Mouse (Mus musculus): ENCODE results near the gene Tkt. TPM values are rescaled to one million over a fixed set of nuclear protein-coding genes. Genes with fewer than 3 reads are reported as not detected.
A peak's percentile ranks its signal among the peaks of the same experiment; 100 is the strongest.
"Not testable (repeated sequence)": the region's sequence is repeated elsewhere in the genome, so short reads cannot be mapped to it uniquely, and the experiment has no call there.

The Tkt gene
- polyA plus RNA-seq, 1 experiment from 2014 or later: 213 TPM

DNA sequence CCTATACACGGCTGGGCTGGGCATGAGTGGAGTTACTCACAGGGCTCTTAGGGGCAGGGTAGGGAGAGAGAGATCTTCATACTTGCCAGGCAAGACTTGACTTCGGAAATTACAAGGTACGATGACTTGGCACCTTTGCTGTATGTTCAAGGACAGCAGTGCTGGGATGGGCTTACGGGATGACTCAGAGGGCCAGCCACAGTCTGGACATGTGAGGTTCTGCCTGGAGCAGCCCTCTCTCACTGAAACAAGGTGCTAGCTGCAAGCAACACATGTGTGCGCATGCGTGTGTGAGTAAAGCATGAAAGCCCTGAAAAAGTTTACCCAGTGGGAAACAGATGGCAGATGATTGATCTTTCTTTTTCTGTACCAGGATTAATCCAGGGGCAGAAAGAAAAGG, 16.3 kb upstream of the Tkt start:
- Histone ChIP-seq H3K4me2 (no peak overlapping the region), H3K36me3 (peaks cover 11% of the 10 kb centered on the region), H3K9ac (no peak overlapping the region), H3K27me3 (no peaks in the 10 kb centered on the region), H3K4me1 (replicated peaks) (no peaks in the 10 kb centered on the region; the same call in 1 of the 2 replicates), H3K9me3 (no peaks in the 10 kb centered on the region), H3K4me3 (no peak overlapping the region), H3K27ac (replicated peaks) (no peak overlapping the region)
- WGBS: 94% methylated on average over 6 of the region's 6 CpGs
- no peak for ATAC-seq (ENCODE audit: low read depth)

DNA sequence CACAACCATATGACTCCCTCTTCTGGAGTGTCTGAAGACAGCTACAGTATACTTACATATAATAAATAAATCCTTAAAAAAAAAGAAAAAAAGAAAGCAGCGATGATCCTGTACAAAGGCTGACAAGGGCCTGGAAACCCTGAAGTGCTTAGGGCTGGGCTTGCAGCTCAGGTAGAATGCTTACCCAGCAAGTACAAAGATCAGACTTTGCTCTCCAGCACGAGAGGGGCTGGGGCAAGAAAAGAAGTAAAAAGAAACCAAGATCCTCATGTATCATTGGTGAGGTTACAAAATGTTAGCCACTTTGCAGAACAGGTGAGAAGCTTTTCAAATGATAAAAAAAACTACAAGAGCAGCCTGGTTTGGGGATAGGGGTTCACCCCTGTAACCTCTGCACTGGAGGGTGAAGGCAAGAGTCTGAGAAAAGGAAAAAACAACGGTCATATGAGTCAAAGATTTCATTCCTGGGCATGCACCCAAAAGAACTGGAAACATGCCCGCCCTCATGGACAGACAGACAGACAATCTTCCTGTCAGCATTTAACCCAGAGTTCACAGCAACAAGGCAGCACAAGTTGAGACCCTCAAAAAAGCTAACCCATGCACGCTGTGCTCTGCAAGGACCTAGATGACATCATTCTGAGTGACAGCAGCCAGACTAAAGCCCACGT, 14.2 kb upstream of the Tkt start:
- ATAC-seq (ENCODE audit: low read depth): no peak
- no peaks in the 10 kb centered on the region for H3K4me1 ChIP-seq (replicated peaks)
- no peaks in the 10 kb centered on the region for H3K9me3 ChIP-seq
- H3K27ac ChIP-seq (replicated peaks): no peak overlapping the region
- H3K36me3 ChIP-seq: 0 out of 2 replicates have a peak, but pooled peaks cover 3% of the 10 kb centered on the region
- 86% methylated on average over 6 of the region's 6 CpGs for WGBS
- no peak overlapping the region for H3K9ac ChIP-seq
- H3K4me2 ChIP-seq: no peak overlapping the region
- no peaks in the 10 kb centered on the region for H3K27me3 ChIP-seq
- no peak overlapping the region for H3K4me3 ChIP-seq

DNA sequence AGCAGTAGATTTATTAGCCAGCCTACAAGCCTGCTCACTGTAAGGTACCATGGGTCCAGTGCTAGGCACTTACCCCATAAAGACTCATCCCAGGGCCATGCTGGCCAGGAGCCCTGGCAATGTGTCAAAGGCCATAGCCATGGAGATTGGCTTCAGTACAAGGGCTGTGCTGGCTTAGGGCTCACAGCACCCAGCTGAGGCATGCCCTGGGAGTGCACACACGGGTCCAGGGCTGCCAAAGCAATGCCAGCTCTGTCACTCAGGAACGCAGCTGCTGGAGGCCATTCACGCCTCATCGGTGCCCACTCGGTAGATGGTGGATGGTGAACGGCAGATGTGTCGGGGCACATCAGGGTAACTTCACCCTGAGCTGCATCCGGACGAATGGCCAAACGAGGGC, 6.6 kb upstream of the Tkt start:
- Histone ChIP-seq H3K4me3 (no peak overlapping the region), H3K9me3 (no peaks in the 10 kb centered on the region), H3K36me3 (no peaks in the 10 kb centered on the region), H3K27ac (replicated peaks) (peak overlapping the region; percentile 23; the same call in 1 of the 2 replicates), H3K27me3 (no peaks in the 10 kb centered on the region), H3K9ac (no peak overlapping the region), H3K4me1 (replicated peaks) (peaks cover 5% of the 10 kb centered on the region; the same call in 1 of the 2 replicates), H3K4me2 (no peak overlapping the region)
- 58% methylated on average over 10 of the region's 10 CpGs for WGBS
- peak; percentile 72; the same call in 1 of the 2 replicates for ATAC-seq (ENCODE audit: low read depth)

DNA sequence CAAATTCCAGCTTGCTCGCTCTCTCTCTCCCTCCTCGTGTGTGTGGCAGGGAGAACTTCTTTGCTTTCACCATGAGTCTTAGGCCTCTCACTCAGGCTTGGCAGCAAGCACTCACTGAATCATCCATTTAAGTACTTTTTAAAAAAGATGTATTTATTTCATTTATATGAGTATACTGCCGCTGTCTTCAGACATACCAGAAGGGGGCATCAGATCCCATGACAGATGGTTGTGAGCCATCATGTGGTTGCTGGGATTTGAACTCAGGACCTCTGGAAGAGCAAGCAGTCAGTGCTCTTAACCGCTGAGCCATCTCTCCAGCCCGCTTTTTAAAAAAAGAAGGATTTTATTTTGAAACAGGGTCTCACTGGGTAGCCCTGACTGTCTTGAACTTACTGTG, 4.8 kb upstream of the Tkt start:
- not testable (repeated sequence) for H3K27me3 ChIP-seq; H3K9ac ChIP-seq; H3K9me3 ChIP-seq; ATAC-seq (ENCODE audit: low read depth); H3K27ac ChIP-seq (replicated peaks); H3K4me2 ChIP-seq; H3K4me3 ChIP-seq; H3K36me3 ChIP-seq
- 92% methylated on average over 5 of the region's 5 CpGs for WGBS
- H3K4me1 ChIP-seq (replicated peaks): peaks cover 12% of the 10 kb centered on the region

DNA sequence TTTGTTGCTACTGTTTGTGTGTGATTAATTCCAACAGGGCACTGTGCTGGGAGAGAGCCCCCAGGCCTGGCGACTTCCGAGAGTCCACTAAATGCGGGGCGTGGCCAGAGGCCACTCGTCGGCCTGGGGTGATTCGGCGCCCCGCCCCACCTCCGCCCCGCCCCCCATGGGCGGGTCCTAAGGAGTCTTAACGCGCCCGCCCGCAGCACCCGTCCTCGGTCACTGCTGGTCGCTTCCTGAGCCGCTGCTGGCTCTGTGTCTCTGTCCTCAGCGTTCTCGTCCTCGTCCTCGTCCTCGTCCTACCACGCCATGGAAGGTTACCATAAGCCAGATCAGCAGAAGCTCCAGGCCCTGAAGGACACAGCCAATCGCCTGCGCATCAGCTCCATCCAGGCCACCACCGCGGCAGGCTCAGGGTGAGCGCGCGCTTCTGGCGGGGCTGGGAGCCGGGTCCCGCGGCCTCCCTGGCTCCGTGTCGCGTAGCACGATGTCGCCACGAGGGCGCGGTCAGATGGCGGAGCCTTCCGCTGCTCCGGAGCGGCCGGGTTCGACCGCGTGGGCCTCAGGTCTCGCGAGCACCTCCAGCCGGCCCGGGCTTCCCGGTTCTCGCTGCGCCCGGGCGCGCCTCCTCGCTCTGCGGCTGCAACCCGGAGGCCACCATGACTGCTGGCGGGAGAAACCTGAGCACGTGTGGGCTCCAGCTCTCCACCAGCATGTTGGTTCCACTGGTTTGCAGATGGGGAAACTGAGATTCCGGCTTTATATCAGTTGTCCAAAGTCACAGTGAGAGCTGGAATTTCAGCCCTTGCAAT, 1.0 kb downstream of the Tkt start:
- WGBS: under 1% methylated on average over 69 of the region's 69 CpGs
- peak overlapping the region; percentile 79 for H3K4me3 ChIP-seq
- H3K9me3 ChIP-seq: no peaks in the 10 kb centered on the region
- H3K27ac ChIP-seq (replicated peaks): peak overlapping the region; percentile 96
- H3K9ac ChIP-seq: peak overlapping the region; percentile 93
- H3K27me3 ChIP-seq: no peaks in the 10 kb centered on the region
- peak; percentile 93 for ATAC-seq (ENCODE audit: low read depth)
- H3K36me3 ChIP-seq: no peaks in the 10 kb centered on the region
- H3K4me2 ChIP-seq: peak overlapping the region; percentile 93
- H3K4me1 ChIP-seq (replicated peaks): peaks cover 35% of the 10 kb centered on the region

DNA sequence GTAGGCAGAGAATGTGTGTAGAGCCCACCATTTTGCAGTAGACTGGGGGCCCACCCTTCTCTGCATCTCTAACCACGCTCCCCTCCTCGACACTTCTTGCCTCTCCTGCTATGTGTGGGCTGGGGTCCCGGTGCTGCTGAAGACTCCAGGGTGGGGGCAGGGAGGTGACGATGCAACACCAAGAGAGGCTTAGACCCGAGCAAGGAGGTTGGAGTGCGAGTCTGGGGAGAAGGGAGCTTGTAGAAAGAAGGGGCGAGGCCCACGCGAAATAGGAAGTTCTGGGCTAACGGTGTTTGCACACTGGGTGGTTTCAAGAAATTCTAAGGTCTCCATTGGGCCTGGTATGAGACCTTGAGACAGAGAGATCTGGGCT, 1.6 kb downstream of the Tkt start:
- peak; percentile 44 for ATAC-seq (ENCODE audit: low read depth)
- WGBS: 0% methylated on average over 10 of the region's 10 CpGs
- Histone ChIP-seq H3K27me3 (no peaks in the 10 kb centered on the region), H3K9ac (peak overlapping the region; percentile 93), H3K4me1 (replicated peaks) (peaks cover 35% of the 10 kb centered on the region), H3K4me3 (peak overlapping the region; percentile 79), H3K4me2 (peak overlapping the region; percentile 93), H3K27ac (replicated peaks) (peak overlapping the region; percentile 96), H3K9me3 (no peaks in the 10 kb centered on the region), H3K36me3 (no peaks in the 10 kb centered on the region)

DNA sequence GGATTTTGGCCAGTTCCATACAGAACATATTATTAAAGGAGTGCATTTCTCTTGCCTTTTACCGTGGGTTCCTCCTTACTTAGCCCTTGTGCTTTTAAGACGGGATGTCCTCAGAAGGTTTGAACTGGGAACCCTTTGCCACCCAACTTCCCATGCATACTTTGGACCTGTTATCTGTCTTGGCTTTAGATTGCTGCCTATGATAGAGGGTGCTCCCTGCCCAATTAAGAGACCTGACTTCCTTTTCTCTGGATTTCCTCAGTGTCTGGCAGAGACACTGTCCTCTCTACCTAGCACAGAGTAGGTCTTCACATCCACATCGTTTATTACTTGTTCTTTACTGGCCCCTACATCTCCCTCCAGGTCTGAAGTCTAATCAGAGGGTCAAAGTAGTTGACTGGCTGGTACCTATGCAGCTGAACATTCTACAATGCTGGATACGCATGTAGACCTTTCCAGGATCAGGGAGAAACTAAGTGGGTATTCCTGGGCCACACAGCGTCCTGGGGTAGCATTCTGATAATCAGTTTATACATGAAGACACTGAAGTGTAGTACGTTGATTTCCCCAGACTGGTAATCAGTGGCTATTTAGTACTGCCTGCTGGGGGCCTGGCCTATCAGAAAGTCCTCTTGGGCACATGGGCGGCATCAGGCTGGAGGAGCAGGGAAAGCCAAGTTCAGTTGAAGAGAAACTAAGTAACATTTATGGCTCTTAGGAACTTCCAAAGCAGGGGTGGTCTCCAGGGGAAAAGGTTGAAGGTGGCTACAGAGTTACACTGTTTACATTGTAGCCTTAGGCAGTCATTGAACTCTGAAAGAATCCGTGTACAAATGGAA, 2.3 kb downstream of the Tkt start:
- Histone ChIP-seq H3K9ac (peak overlapping the region; percentile 93), H3K27me3 (no peaks in the 10 kb centered on the region), H3K4me3 (peak overlapping the region; percentile 79), H3K36me3 (no peaks in the 10 kb centered on the region), H3K4me2 (peak overlapping the region; percentile 93), H3K4me1 (replicated peaks) (peaks cover 35% of the 10 kb centered on the region), H3K9me3 (no peaks in the 10 kb centered on the region), H3K27ac (replicated peaks) (no peak overlapping the region)
- ATAC-seq (ENCODE audit: low read depth): no peak
- WGBS: 38% methylated on average over 8 of the region's 8 CpGs

DNA sequence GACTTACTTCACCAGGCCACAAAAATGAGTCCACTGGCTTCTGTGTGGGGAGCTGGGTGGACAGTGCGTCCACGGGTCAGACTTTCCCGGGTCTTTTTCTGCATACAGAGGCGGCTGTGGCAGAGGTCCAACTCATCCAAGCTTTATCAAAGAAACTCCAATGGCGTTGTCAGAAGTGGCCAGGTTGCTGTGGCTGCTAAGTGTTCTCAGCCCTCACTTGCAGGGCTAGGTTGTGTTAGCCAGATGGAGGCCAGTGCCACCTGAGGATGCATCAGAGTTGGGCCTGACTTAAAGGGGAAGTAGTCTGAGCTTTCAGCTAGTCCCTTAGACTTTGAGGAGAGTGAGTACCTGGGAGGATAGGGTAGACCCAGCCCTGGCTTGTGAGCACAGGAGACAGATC, 3.4 kb downstream of the Tkt start:
- H3K4me2 ChIP-seq: peak overlapping the region; percentile 93
- ATAC-seq (ENCODE audit: low read depth): no peak
- H3K9me3 ChIP-seq: no peaks in the 10 kb centered on the region
- no peak overlapping the region for H3K9ac ChIP-seq
- H3K4me3 ChIP-seq: peak overlapping the region; percentile 79; the same call in 1 of the 2 replicates
- WGBS: 75% methylated on average over 5 of the region's 5 CpGs
- peaks cover 35% of the 10 kb centered on the region for H3K4me1 ChIP-seq (replicated peaks)
- H3K27me3 ChIP-seq: no peaks in the 10 kb centered on the region
- H3K27ac ChIP-seq (replicated peaks): no peak overlapping the region
- H3K36me3 ChIP-seq: 0 out of 2 replicates have a peak, but pooled peaks cover 7% of the 10 kb centered on the region

DNA sequence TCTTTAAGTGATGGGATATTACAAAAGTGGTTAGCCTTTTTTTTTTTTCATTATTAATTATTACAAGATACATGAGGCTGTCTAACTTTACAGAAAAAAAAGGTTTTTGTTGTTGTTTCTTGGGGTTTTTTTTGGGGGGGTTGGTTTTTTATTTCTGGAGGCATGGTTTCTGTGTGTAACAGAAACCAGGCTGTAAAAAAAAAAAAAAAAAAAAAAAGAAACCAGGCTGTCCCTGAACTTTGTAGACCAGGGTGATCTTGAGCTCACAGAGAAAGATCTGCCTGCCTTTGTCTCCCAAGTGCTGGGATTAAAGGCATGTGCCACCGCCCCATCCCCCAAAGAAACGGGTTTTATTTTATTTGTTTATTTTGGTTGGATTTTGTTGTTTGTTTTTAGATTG, 3.8 kb downstream of the Tkt start:
- no peak overlapping the region for H3K4me2 ChIP-seq
- H3K36me3 ChIP-seq: 0 out of 2 replicates have a peak, but pooled peaks cover 7% of the 10 kb centered on the region
- no peak overlapping the region for H3K9ac ChIP-seq

DNA sequence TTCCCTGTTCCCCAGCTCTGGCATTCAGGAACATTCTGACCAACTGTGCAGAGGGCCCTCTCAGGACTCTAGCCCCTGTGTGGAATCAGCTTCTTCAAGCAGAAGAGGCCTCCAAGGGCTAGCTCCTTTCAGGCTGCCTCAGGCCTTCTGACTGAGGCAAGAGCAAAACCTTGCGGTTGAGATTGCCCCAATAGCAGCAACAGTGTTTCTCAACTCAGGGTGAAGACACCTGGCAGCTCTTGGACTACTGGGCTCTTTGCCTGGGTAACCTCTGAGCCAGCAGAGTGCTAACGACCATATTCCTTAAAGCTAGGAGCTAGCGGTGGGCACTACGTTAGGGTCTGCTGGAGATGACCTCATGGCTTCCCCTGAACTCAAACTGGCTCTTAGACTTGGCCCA, 5.0 kb downstream of the Tkt start:
- no peak overlapping the region for H3K9ac ChIP-seq
- no peak overlapping the region for H3K4me3 ChIP-seq
- no peaks in the 10 kb centered on the region for H3K27me3 ChIP-seq
- ATAC-seq (ENCODE audit: low read depth): no peak
- 89% methylated on average over 4 of the region's 4 CpGs for WGBS
- no peak overlapping the region for H3K27ac ChIP-seq (replicated peaks)
- H3K4me1 ChIP-seq (replicated peaks): peaks cover 32% of the 10 kb centered on the region
- 0 out of 2 replicates have a peak, but pooled peaks cover 7% of the 10 kb centered on the region for H3K36me3 ChIP-seq
- no peak overlapping the region for H3K4me2 ChIP-seq
- H3K9me3 ChIP-seq: no peaks in the 10 kb centered on the region

More for the DNA sequence above, 3.8 kb downstream of the Tkt start:
- no peak overlapping the region for H3K27ac ChIP-seq (replicated peaks)
- no peak overlapping the region for H3K4me3 ChIP-seq
- no peaks in the 10 kb centered on the region for H3K27me3 ChIP-seq
- no peaks in the 10 kb centered on the region for H3K9me3 ChIP-seq
- ATAC-seq (ENCODE audit: low read depth): no peak
- 92% methylated on average over 2 of the region's 2 CpGs for WGBS
- peaks cover 35% of the 10 kb centered on the region for H3K4me1 ChIP-seq (replicated peaks)

DNA sequence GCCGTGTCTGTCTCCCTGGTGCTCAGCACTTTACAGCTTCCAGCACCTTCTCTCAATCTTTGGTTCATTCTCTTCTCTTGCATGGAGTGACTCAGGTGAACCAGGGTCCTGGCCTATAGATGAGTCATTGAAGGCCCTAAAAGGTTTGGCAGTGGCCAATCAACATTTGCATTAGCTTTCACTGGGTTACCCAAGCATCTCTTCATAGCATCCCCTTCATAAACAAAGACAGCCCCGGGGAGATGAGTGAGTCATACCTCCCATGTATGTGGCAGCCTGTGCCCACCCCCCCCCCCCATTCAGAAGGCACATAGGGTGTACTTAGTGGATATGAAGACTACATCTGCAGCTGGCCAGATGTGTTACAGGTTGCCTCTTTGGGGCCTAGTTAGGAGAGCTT, 8.5 kb downstream of the Tkt start:
- WGBS: 91% methylated on average over 2 of the region's 2 CpGs
- Histone ChIP-seq H3K9me3 (no peaks in the 10 kb centered on the region), H3K4me2 (no peak overlapping the region), H3K4me3 (no peak overlapping the region), H3K9ac (no peak overlapping the region), H3K27ac (replicated peaks) (no peak overlapping the region), H3K4me1 (replicated peaks) (peaks cover 15% of the 10 kb centered on the region), H3K27me3 (no peaks in the 10 kb centered on the region), H3K36me3 (peaks cover 40% of the 10 kb centered on the region)
- ATAC-seq (ENCODE audit: low read depth): no peak

DNA sequence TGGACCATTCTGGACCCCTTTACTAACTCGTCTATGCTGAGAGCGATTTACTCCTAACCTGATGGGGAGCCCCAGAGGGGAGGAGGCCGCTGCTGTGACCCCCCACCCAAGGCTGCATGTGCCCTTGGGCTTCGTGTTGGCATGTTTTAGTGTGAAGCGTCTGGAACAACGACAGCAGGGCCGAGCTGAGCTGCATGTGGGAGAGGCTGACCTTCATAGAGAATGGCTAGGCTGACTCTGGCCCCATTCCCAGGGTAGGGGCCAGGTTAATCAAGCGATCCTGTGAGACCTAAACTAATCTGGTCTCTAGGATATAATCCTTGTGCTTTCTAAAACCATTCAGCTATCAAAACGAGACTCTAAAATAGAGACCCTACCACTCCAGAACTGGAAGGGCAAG, 9.6 kb downstream of the Tkt start:
- peaks cover 43% of the 10 kb centered on the region for H3K36me3 ChIP-seq
- no peaks in the 10 kb centered on the region for H3K9me3 ChIP-seq
- no peaks in the 10 kb centered on the region for H3K27me3 ChIP-seq
- no peak overlapping the region for H3K27ac ChIP-seq (replicated peaks)
- H3K4me3 ChIP-seq: no peak overlapping the region
- no peak overlapping the region for H3K4me2 ChIP-seq
- no peak for ATAC-seq (ENCODE audit: low read depth)
- no peak overlapping the region for H3K9ac ChIP-seq
- peaks cover 16% of the 10 kb centered on the region for H3K4me1 ChIP-seq (replicated peaks)
- 88% methylated on average over 9 of the region's 9 CpGs for WGBS

Measured in neural tube, embryonic 13.5 days (tissue).